Comparison of ENCODE assay signal across 17 mouse cellular contexts in genomic region chr9:87626432-87626831, GRCm38 (mm10).
"Had no signal": no experiment of that assay in that cellular context is flagged by ENCODE, and none has a peak within 500 bp of the region (broad histone marks: within the 10 kb centered on the region; RNA-seq: fewer than 3 reads in every experiment).

No protein-coding gene starts in this region.

- DNase-seq: kidney, adult 11 months; kidney, adult 8-10 months; kidney, postnatal 14 days; kidney, postnatal 4 days; left cerebral cortex, postnatal 4 days; liver, postnatal 0 days; lung, postnatal 14 days; lung, postnatal 4 days; thymus, postnatal 36 days had no signal

- H3K27ac ChIP-seq: intestine, embryonic 15.5 days; limb, embryonic 12.5 days; limb, embryonic 15.5 days; liver, embryonic 14.5 days; lung, embryonic 15.5 days; neural tube, embryonic 13.5 days had no signal

- H3K4me2 ChIP-seq: intestine, embryonic 15.5 days; limb, embryonic 12.5 days; limb, embryonic 15.5 days; liver, embryonic 11.5 days; lung, embryonic 15.5 days; neural tube, embryonic 13.5 days had no signal

- H3K4me3 ChIP-seq: intestine, embryonic 15.5 days; limb, embryonic 12.5 days; limb, embryonic 15.5 days; lung, embryonic 15.5 days; myocyte; neural tube, embryonic 13.5 days had no signal

- H3K9ac ChIP-seq: intestine, embryonic 15.5 days; limb, embryonic 12.5 days; limb, embryonic 15.5 days; liver, embryonic 14.5 days; liver, postnatal 0 days; lung, embryonic 15.5 days; neural tube, embryonic 13.5 days had no signal

- H3K9me3 ChIP-seq: intestine, embryonic 15.5 days; limb, embryonic 12.5 days; limb, embryonic 15.5 days; lung, embryonic 15.5 days; neural tube, embryonic 13.5 days had no signal

- ATAC-seq: intestine, embryonic 15.5 days; liver, postnatal 0 days had no signal

- H3K4me1 ChIP-seq: intestine, embryonic 15.5 days; limb, embryonic 15.5 days; lung, embryonic 15.5 days; neural tube, embryonic 13.5 days had no signal

- H3K36me3 ChIP-seq: intestine, embryonic 15.5 days; limb, embryonic 12.5 days; limb, embryonic 15.5 days; lung, embryonic 15.5 days; neural tube, embryonic 13.5 days had no signal

- H3K27me3 ChIP-seq: intestine, embryonic 15.5 days; limb, embryonic 12.5 days; limb, embryonic 15.5 days; lung, embryonic 15.5 days; neural tube, embryonic 13.5 days had no signal
